ENCODE assay signal across 12 mouse cellular contexts in genomic region chr5:122769101-122769568, GRCm38 (mm10). TPM values are rescaled to one million over a fixed set of nuclear protein-coding genes. Genes with fewer than 3 reads are reported as not detected.
DNase-seq lines count a peak whose midpoint lies in the region; ATAC-seq and TF ChIP-seq lines count a peak whose summit lies in the region.
"Had no signal": no experiment of that assay in that cellular context is flagged by ENCODE, and none has a peak within 500 bp of the region (broad histone marks: within the 10 kb centered on the region; RNA-seq: fewer than 3 reads in every experiment).

No protein-coding gene starts in this region.

- peak overlapping the region; percentile 19; the same call in 1 of the 2 replicates for H3K27ac ChIP-seq in liver, embryonic 15.5 days (replicated peaks)
- no peak overlapping the region for H3K27ac ChIP-seq in intestine, postnatal 0 days (ENCODE audit: low read depth, low read length)
- H3K27ac ChIP-seq: embryonic facial prominence, embryonic 12.5 days; hindbrain, embryonic 13.5 days; limb, embryonic 13.5 days had no signal

- no peaks in the 10 kb centered on the region for H3K9me3 ChIP-seq in liver, embryonic 15.5 days (replicated peaks)
- H3K9me3 ChIP-seq in intestine, postnatal 0 days (ENCODE audit: control insufficient read depth), result no peaks in the 10 kb centered on the region
- H3K9me3 ChIP-seq: embryonic facial prominence, embryonic 12.5 days; hindbrain, embryonic 13.5 days had no signal

- no peak for TF ChIP-seq CTCF in intestine, postnatal 0 days (IDR thresholded peaks at IDR 0.05; ENCODE audit: low read depth)

- H3K4me3 ChIP-seq in liver, embryonic 15.5 days (replicated peaks), result no peak overlapping the region
- no peak overlapping the region for H3K4me3 ChIP-seq in intestine, postnatal 0 days (ENCODE audit: low read depth, low read length)
- H3K4me3 ChIP-seq: embryonic facial prominence, embryonic 12.5 days; hindbrain, embryonic 13.5 days; limb, embryonic 13.5 days had no signal

- peaks cover 35% of the 10 kb centered on the region for H3K4me1 ChIP-seq in liver, embryonic 15.5 days (replicated peaks)
- H3K4me1 ChIP-seq in intestine, postnatal 0 days (replicated peaks; ENCODE audit: control insufficient read depth, insufficient read depth, low read length), result 0 out of 2 replicates have a peak, but pooled peaks cover 2% of the 10 kb centered on the region

- DNase-seq in adrenal gland, postnatal 14 days, result peak; percentile 47
- DNase-seq in adrenal gland, adult 18-20 months (ENCODE audit: low spot score in 2 of 2), result no peak
- peak; percentile 24 for DNase-seq in thymus, postnatal 0 days (ENCODE audit: low spot score)
- DNase-seq in thymus, postnatal 4 days, result no peak
- DNase-seq in testis, postnatal 14 days (ENCODE audit: low spot score), result peak; percentile 71
- DNase-seq in right cerebral cortex, postnatal 36 days (ENCODE audit: low spot score in 2 of 2), result no peak
- DNase-seq: kidney, postnatal 4 days had no signal

- WGBS in liver, embryonic 15.5 days (ENCODE audit: insufficient replicate concordance), result 50% methylated on average over 15 of the region's 15 CpGs
- 79% methylated on average over 15 of the region's 15 CpGs for WGBS in intestine, postnatal 0 days

- H3K27me3 ChIP-seq in liver, embryonic 15.5 days, result no peaks in the 10 kb centered on the region
- no peaks in the 10 kb centered on the region for H3K27me3 ChIP-seq in intestine, postnatal 0 days (replicated peaks; ENCODE audit: control insufficient read depth, insufficient read depth, low read length)
- H3K27me3 ChIP-seq: embryonic facial prominence, embryonic 12.5 days; hindbrain, embryonic 13.5 days; limb, embryonic 13.5 days had no signal

- H3K4me2 ChIP-seq in liver, embryonic 15.5 days, result no peak overlapping the region
- no peak overlapping the region for H3K4me2 ChIP-seq in intestine, postnatal 0 days (replicated peaks; ENCODE audit: low read depth)
- H3K4me2 ChIP-seq: embryonic facial prominence, embryonic 12.5 days; hindbrain, embryonic 13.5 days; limb, embryonic 13.5 days had no signal

- peak; percentile 53 for ATAC-seq in liver, embryonic 15.5 days (ENCODE audit: insufficient read depth)
- ATAC-seq in intestine, postnatal 0 days, result no peak

- no peak overlapping the region for H3K9ac ChIP-seq in liver, embryonic 15.5 days
- no peak overlapping the region for H3K9ac ChIP-seq in intestine, postnatal 0 days (ENCODE audit: low read depth, low read length)
- H3K9ac ChIP-seq: embryonic facial prominence, embryonic 12.5 days; hindbrain, embryonic 13.5 days; limb, embryonic 13.5 days had no signal

- peaks cover 27% of the 10 kb centered on the region; the same call in 1 of the 2 replicates for H3K36me3 ChIP-seq in liver, embryonic 15.5 days (replicated peaks)
- no peaks in the 10 kb centered on the region for H3K36me3 ChIP-seq in intestine, postnatal 0 days (ENCODE audit: control insufficient read depth, insufficient read depth)

RNA-seq across cellular contexts. Expression of gene Camkk2, which starts 10.1 kb away (rescaled TPM):
- 21.3 and 30.5 TPM in 2 replicates for total RNA-seq in adrenal gland, postnatal 14 days (2021)
- 10 to 100 TPM; 26.7 to 36.4 TPM for total RNA-seq in adrenal gland, adult 18-20 months (2021)
- 24.7 and 27.1 TPM in 2 replicates for polyA plus RNA-seq in thymus, postnatal 0 days (2015; fragmentation: Nextera tagmentation; extraction: Ambion mirVana)
- polyA plus RNA-seq in liver, embryonic 15.5 days (2015; fragmentation: Nextera tagmentation; extraction: Ambion mirVana), result 8.9 and 11.4 TPM in 2 replicates
- 11.0 and 13.4 TPM in 2 replicates for polyA plus RNA-seq in intestine, postnatal 0 days (2015; fragmentation: Nextera tagmentation; extraction: Ambion mirVana)

RNA-seq across cellular contexts. Expression of gene Anapc5, which starts 52.0 kb away (rescaled TPM):
- total RNA-seq in adrenal gland, postnatal 14 days (2021), result 173 and 195 TPM in 2 replicates
- total RNA-seq in adrenal gland, adult 18-20 months (2021), result 100 to 1,000 TPM; 148 to 156 TPM
- polyA plus RNA-seq in thymus, postnatal 0 days (2015; fragmentation: Nextera tagmentation; extraction: Ambion mirVana), result 407 and 446 TPM in 2 replicates
- 220 and 221 TPM in 2 replicates for polyA plus RNA-seq in liver, embryonic 15.5 days (2015; fragmentation: Nextera tagmentation; extraction: Ambion mirVana)
- 134 and 145 TPM in 2 replicates for polyA plus RNA-seq in intestine, postnatal 0 days (2015; fragmentation: Nextera tagmentation; extraction: Ambion mirVana)

Comparison
In these comparisons a context has a peak if more than half of its experiments do, and no peak if none do; other contexts are left out.
1. DNase-seq: peak in adrenal gland, postnatal 14 days (single experiment), thymus, postnatal 0 days (single experiment) and testis, postnatal 14 days (single experiment); none in adrenal gland, adult 18-20 months (0 of 2), thymus, postnatal 4 days (single experiment) and right cerebral cortex, postnatal 36 days (0 of 2).